Mouse (Mus musculus) limb, embryonic 12.5 days (tissue): ENCODE results near the gene Sugt1. TPM values are rescaled to one million over a fixed set of nuclear protein-coding genes. Genes with fewer than 3 reads are reported as not detected.

Source experiments
- ATAC-seq: fragments of 200-750 bp; cut with Nextera tagmentation; 2 replicates; pipeline ENCODE4 v1.8.0; 2017; ENCODE audit warnings: low read depth, moderate TSS enrichment; ENCODE audit not compliant: insufficient number of reproducible peaks, insufficient read depth, low FRiP score, low TSS enrichment
- H3K27ac ChIP-seq: fragments of 300-500 bp; sonication (generic); 2 replicates; pipeline ENCODE4 v1.5.1; 2016; ENCODE audit warnings: mild to moderate bottlenecking, moderate library complexity
- H3K27me3 ChIP-seq: fragments of 300-500 bp; sonication (generic); 2 replicates; pipeline ENCODE4 v1.6.1; 2016; ENCODE audit warnings: mild to moderate bottlenecking, moderate library complexity
- H3K36me3 ChIP-seq: fragments of 300-500 bp; sonication (generic); 2 replicates; pipeline ENCODE4 v1.6.1; 2016; ENCODE audit warnings: mild to moderate bottlenecking, moderate library complexity
- H3K4me1 ChIP-seq: fragments of 300-500 bp; sonication (generic); replicated peaks from 2 replicates; pipeline ENCODE4 v1.6.1; 2016
- H3K4me2 ChIP-seq: fragments of 300-500 bp; sonication (generic); 2 replicates; pipeline ENCODE4 v1.6.1; 2016; ENCODE audit warnings: mild to moderate bottlenecking, moderate library complexity
- H3K4me3 ChIP-seq: fragments of 300-500 bp; sonication (generic); replicated peaks from 2 replicates; pipeline ENCODE4 v1.5.1; 2016; ENCODE audit warnings: mild to moderate bottlenecking
- H3K9ac ChIP-seq: fragments of 300-500 bp; sonication (generic); replicated peaks from 2 replicates; pipeline ENCODE4 v1.6.1; 2016; ENCODE audit warnings: mild to moderate bottlenecking, moderate library complexity
- H3K9me3 ChIP-seq: fragments of 300-500 bp; sonication (generic); 2 replicates; pipeline ENCODE4 v1.6.1; 2016; ENCODE audit warnings: mild to moderate bottlenecking, moderate library complexity
- WGBS: fragments of 180-500 bp; shearing (Covaris S2); methylation state at CpG from one replicate; pipeline ENCODE4 v1.1.7; 2016; 5-methylcytosine and 5-hydroxymethylcytosine counted together
- polyA plus RNA-seq: library from polyadenylated mRNA; unstranded; fragments of >200 nt; fragmentation: Nextera tagmentation; extraction: Ambion mirVana; gene quantifications from 2 replicates; pipeline ENCODE4 v1.2.1, GENCODE M21; 2016

The Sugt1 gene
- 142 and 143 TPM in 2 replicates for polyA plus RNA-seq

GRCm38 (mm10) chr14:79587139-79587851, at the start of gene Sugt1:
TSS of gene Sugt1 (plus strand) at chr14:79587691.
- Histone ChIP-seq H3K27ac (peak within 1 kb of the TSS; percentile 95), H3K4me1 (peaks cover 21% of the 10 kb centered on the region), H3K36me3 (peaks cover 8% of the 10 kb centered on the region; the same call in 1 of the 2 replicates), H3K27me3 (no peaks in the 10 kb centered on the region), H3K4me3 (peak within 1 kb of the TSS; percentile 66), H3K4me2 (peak within 1 kb of the TSS; percentile 79), H3K9ac (peak within 1 kb of the TSS; percentile 73), H3K9me3 (no peaks in the 10 kb centered on the region)
- ATAC-seq, result peak; percentile 98
- WGBS, result 0% methylated on average over 60 of the region's 60 CpGs

GRCm38 (mm10) chr14:79537921-79538320, 49.6 kb upstream of the Sugt1 start:
- Histone ChIP-seq H3K4me1 (no peaks in the 10 kb centered on the region), H3K4me3 (no peak overlapping the region), H3K4me2 (no peak overlapping the region), H3K27ac (no peak overlapping the region), H3K9ac (no peak overlapping the region), H3K9me3 (no peaks in the 10 kb centered on the region), H3K36me3 (no peaks in the 10 kb centered on the region), H3K27me3 (no peaks in the 10 kb centered on the region)
- ATAC-seq, result no peak

- Histone ChIP-seq H3K27ac (no peak overlapping the region), H3K9me3 (no peaks in the 10 kb centered on the region), H3K4me2 (no peak overlapping the region), H3K36me3 (no peaks in the 10 kb centered on the region), H3K4me1 (no peaks in the 10 kb centered on the region), H3K27me3 (no peaks in the 10 kb centered on the region), H3K9ac (no peak overlapping the region), H3K4me3 (no peak overlapping the region)
- ATAC-seq, result no peak
Measured at GRCm38 (mm10) chr14:79541606-79542005, 45.9 kb upstream of the Sugt1 start.

GRCm38 (mm10) chr14:79549343-79549742, 38.1 kb upstream of the Sugt1 start:
- no peak overlapping the region for H3K4me2 ChIP-seq
- no peaks in the 10 kb centered on the region for H3K4me1 ChIP-seq
- H3K36me3 ChIP-seq, result no peaks in the 10 kb centered on the region
- H3K9ac ChIP-seq, result no peak overlapping the region
- no peak overlapping the region for H3K4me3 ChIP-seq
- ATAC-seq, result no peak
- peaks cover 5% of the 10 kb centered on the region; the same call in 1 of the 2 replicates for H3K9me3 ChIP-seq
- H3K27ac ChIP-seq, result no peak overlapping the region
- WGBS, result 75% methylated on average over 7 of the region's 7 CpGs
- no peaks in the 10 kb centered on the region for H3K27me3 ChIP-seq

- Histone ChIP-seq H3K4me1 (no peaks in the 10 kb centered on the region), H3K9me3 (peaks cover 5% of the 10 kb centered on the region; the same call in 1 of the 2 replicates), H3K27me3 (no peaks in the 10 kb centered on the region), H3K36me3 (no peaks in the 10 kb centered on the region), H3K9ac (no peak overlapping the region), H3K4me3 (no peak overlapping the region), H3K27ac (no peak overlapping the region), H3K4me2 (no peak overlapping the region)
- no peak for ATAC-seq
- WGBS, result 89% methylated on average over 2 of the region's 2 CpGs
Measured at GRCm38 (mm10) chr14:79551929-79552328, 35.6 kb upstream of the Sugt1 start.

- no peak overlapping the region for H3K9ac ChIP-seq
- no peaks in the 10 kb centered on the region for H3K27me3 ChIP-seq
- H3K4me1 ChIP-seq, result no peaks in the 10 kb centered on the region
- H3K4me2 ChIP-seq, result no peak overlapping the region
- 94% methylated on average over 1 of the region's 1 CpGs for WGBS
- no peak overlapping the region for H3K4me3 ChIP-seq
- no peak overlapping the region for H3K27ac ChIP-seq
- ATAC-seq, result no peak
- H3K9me3 ChIP-seq, result peaks cover 5% of the 10 kb centered on the region; the same call in 1 of the 2 replicates
- no peaks in the 10 kb centered on the region for H3K36me3 ChIP-seq
Measured at GRCm38 (mm10) chr14:79552854-79553253, 34.6 kb upstream of the Sugt1 start.

GRCm38 (mm10) chr14:79557796-79558195, 29.7 kb upstream of the Sugt1 start:
- Histone ChIP-seq H3K4me2 (no peak overlapping the region), H3K27ac (no peak overlapping the region), H3K9ac (no peak overlapping the region), H3K9me3 (peaks cover 5% of the 10 kb centered on the region; the same call in 1 of the 2 replicates), H3K36me3 (peaks cover 12% of the 10 kb centered on the region; the same call in 1 of the 2 replicates), H3K4me1 (no peaks in the 10 kb centered on the region), H3K27me3 (no peaks in the 10 kb centered on the region), H3K4me3 (no peak overlapping the region)
- WGBS, result 80% methylated on average over 1 of the region's 1 CpGs
- ATAC-seq, result no peak

GRCm38 (mm10) chr14:79562745-79563144, 24.7 kb upstream of the Sugt1 start:
- H3K9me3 ChIP-seq, result no peaks in the 10 kb centered on the region
- H3K36me3 ChIP-seq, result peaks cover 18% of the 10 kb centered on the region
- H3K4me3 ChIP-seq, result no peak overlapping the region
- WGBS, result 24% methylated on average over 5 of the region's 5 CpGs
- ATAC-seq, result no peak
- no peak overlapping the region for H3K4me2 ChIP-seq
- H3K27ac ChIP-seq, result no peak overlapping the region
- H3K27me3 ChIP-seq, result no peaks in the 10 kb centered on the region
- no peaks in the 10 kb centered on the region for H3K4me1 ChIP-seq
- no peak overlapping the region for H3K9ac ChIP-seq

- WGBS, result 67% methylated on average over 6 of the region's 6 CpGs
- no peak for ATAC-seq
- no peak overlapping the region for H3K4me3 ChIP-seq
- H3K4me2 ChIP-seq, result no peak overlapping the region
- peaks cover 20% of the 10 kb centered on the region for H3K36me3 ChIP-seq
- no peaks in the 10 kb centered on the region for H3K4me1 ChIP-seq
- no peaks in the 10 kb centered on the region for H3K27me3 ChIP-seq
- no peaks in the 10 kb centered on the region for H3K9me3 ChIP-seq
- no peak overlapping the region for H3K9ac ChIP-seq
- H3K27ac ChIP-seq, result no peak overlapping the region
Measured at GRCm38 (mm10) chr14:79564784-79565183, 22.7 kb upstream of the Sugt1 start.

- H3K4me3 ChIP-seq, result no peak overlapping the region
- ATAC-seq, result no peak
- H3K36me3 ChIP-seq, result peaks cover 21% of the 10 kb centered on the region
- H3K27me3 ChIP-seq, result no peaks in the 10 kb centered on the region
- WGBS, result 92% methylated on average over 13 of the region's 13 CpGs
- no peaks in the 10 kb centered on the region for H3K4me1 ChIP-seq
- no peak overlapping the region for H3K4me2 ChIP-seq
- no peak overlapping the region for H3K9ac ChIP-seq
- H3K9me3 ChIP-seq, result no peaks in the 10 kb centered on the region
- H3K27ac ChIP-seq, result no peak overlapping the region
Measured at GRCm38 (mm10) chr14:79573482-79574191, 13.9 kb upstream of the Sugt1 start.

- H3K4me3 ChIP-seq, result no peak overlapping the region
- no peaks in the 10 kb centered on the region for H3K27me3 ChIP-seq
- no peak overlapping the region for H3K27ac ChIP-seq
- H3K9ac ChIP-seq, result no peak overlapping the region
- no peaks in the 10 kb centered on the region for H3K9me3 ChIP-seq
- ATAC-seq, result no peak
- H3K4me1 ChIP-seq, result no peaks in the 10 kb centered on the region
- H3K4me2 ChIP-seq, result no peak overlapping the region
- peaks cover 21% of the 10 kb centered on the region for H3K36me3 ChIP-seq
- WGBS, result 91% methylated on average over 1 of the region's 1 CpGs
Measured at GRCm38 (mm10) chr14:79574361-79574760, 13.1 kb upstream of the Sugt1 start.
